Mouse (Mus musculus) olfactory bulb, adult 2 months (tissue): Measurements from ENCODE around the gene Ptf1a.

Experiments used
- CTCF ChIP-seq: fragments of 200-500 bp; IDR thresholded peaks from 2 replicates; pipeline ENCODE4 v1.5.1; 2012; ENCODE audit warnings: low read depth, mild to moderate bottlenecking, low read length, moderate library complexity; ENCODE audit not compliant: insufficient read depth
- POLR2A ChIP-seq: fragments of 200-500 bp; IDR thresholded peaks from 2 replicates; pipeline ENCODE4 v1.6.1; 2012; ENCODE audit warnings: mild to moderate bottlenecking, low read depth, low read length, moderate library complexity; ENCODE audit not compliant: insufficient read depth

DNA sequence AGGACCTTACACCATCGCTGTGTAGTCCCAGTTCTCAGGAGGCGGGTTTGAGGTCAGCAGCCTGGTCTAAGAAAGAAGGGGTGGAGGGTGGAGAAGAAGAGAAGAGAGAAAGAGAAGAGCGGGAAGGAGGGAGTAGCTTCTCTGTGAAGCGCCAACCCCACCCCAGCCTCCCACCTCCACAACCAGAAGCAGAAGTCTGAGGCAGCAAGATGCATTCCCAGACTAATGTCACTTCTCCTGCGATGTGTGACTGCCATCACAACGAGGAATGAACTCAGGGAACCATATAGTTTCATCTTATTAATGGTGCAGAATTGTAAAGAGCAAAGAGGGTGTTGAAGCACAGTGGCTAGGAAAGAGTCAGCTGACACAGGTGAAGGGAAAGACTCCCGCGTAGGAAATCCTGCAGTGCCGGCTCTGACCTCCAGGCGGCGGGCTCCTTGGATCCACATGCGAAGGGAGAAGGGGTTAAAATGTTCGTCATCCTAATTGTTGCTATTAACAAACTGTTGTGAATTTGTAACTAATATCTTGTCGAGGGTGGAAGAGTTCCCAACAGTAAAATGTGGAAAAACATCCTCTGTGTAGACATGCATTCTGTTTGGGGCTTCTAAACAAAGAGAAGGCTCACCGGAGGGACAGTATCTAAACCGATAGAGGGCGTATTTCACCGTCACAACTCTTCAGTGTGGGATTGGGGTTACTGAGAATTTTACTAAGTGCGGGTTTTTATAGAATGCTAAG, 31.1 kb upstream of the Ptf1a start:
- TF ChIP-seq CTCF (peak; percentile 84; the same call in 1 of the 2 replicates), POLR2A (no peak)
